Mouse (Mus musculus) myocyte (in vitro differentiated cells): Measurements from ENCODE around the gene AB124611. TPM values are rescaled to one million over a fixed set of nuclear protein-coding genes. Genes with fewer than 3 reads are reported as not detected.
"Not testable (repeated sequence)": the region's sequence is repeated elsewhere in the genome, so short reads cannot be mapped to it uniquely, and the experiment has no call there.

Source experiments
- H3K27me3 ChIP-seq: one replicate; pipeline ENCODE4 v1.6.1; 2011; ENCODE audit not compliant: control insufficient read depth, insufficient read depth, insufficient read length
- H3K36me3 ChIP-seq: one replicate; pipeline ENCODE4 v1.6.1; 2011; ENCODE audit not compliant: control insufficient read depth, insufficient read depth
- H3K4me2 ChIP-seq: one replicate; pipeline ENCODE4 v1.6.1; 2011; ENCODE audit warnings: low read depth, control low read depth
- H3K4me3 ChIP-seq: one replicate; pipeline ENCODE4 v1.5.1; 2011; ENCODE audit warnings: mild to moderate bottlenecking, control low read depth, moderate library complexity
- H3K79me2 ChIP-seq: one replicate; pipeline ENCODE4 v1.6.1; 2011; ENCODE audit not compliant: control insufficient read depth, insufficient read depth
- H3ac ChIP-seq: one replicate; pipeline ENCODE4 v1.6.1; 2011; ENCODE audit not compliant: control insufficient read depth, insufficient read length
- CEBPB ChIP-seq: IDR thresholded peaks from 2 replicates; pipeline ENCODE4 v1.6.1; 2011; ENCODE audit warnings: mild to moderate bottlenecking, moderate library complexity; ENCODE audit not compliant: poor library complexity, insufficient read depth, severe bottlenecking
- E2F4 ChIP-seq: IDR thresholded peaks from one replicate; pipeline ENCODE4 v1.6.1; 2011; ENCODE audit warnings: mild to moderate bottlenecking, control low read depth, moderate library complexity; ENCODE audit not compliant: insufficient read depth
- MAX ChIP-seq: IDR thresholded peaks from one replicate; pipeline ENCODE4 v1.6.1; 2011; ENCODE audit warnings: low read depth, mild to moderate bottlenecking, control low read depth
- MYOD1 ChIP-seq, 3 experiments: IDR thresholded peaks; one replicate each; pipeline ENCODE4 v1.6.1; 2011; ENCODE audit warnings: control low read depth in 2 of 3, low read depth in 2 of 3, mild to moderate bottlenecking in 2 of 3, moderate library complexity in 1 of 3; ENCODE audit not compliant: insufficient read length in 2 of 3, control insufficient read depth in 1 of 3
- MYOG ChIP-seq, 3 experiments: IDR thresholded peaks; one replicate each; pipeline ENCODE4 v1.6.1; 2011; ENCODE audit warnings: control low read depth in 2 of 3, low read depth in 2 of 3, mild to moderate bottlenecking in 2 of 3; ENCODE audit not compliant: insufficient read length in 2 of 3, control insufficient read depth in 1 of 3, insufficient read depth in 1 of 3
- POLR2A ChIP-seq: IDR thresholded peaks from one replicate; pipeline ENCODE4 v1.6.1; 2011; ENCODE audit warnings: low read depth, mild to moderate bottlenecking, control low read depth, moderate library complexity; ENCODE audit not compliant: insufficient read length
- POLR2AphosphoS2 ChIP-seq: IDR thresholded peaks from one replicate; pipeline ENCODE4 v1.6.1; 2011; ENCODE audit warnings: low read depth, control low read depth; ENCODE audit not compliant: insufficient read length
- REST ChIP-seq: IDR thresholded peaks from one replicate; pipeline ENCODE4 v1.6.1; 2011; ENCODE audit warnings: mild to moderate bottlenecking, control low read depth, moderate library complexity; ENCODE audit not compliant: insufficient read depth, insufficient read length
- SRF ChIP-seq: IDR thresholded peaks from one replicate; pipeline ENCODE4 v1.6.1; 2011; ENCODE audit warnings: low read depth; ENCODE audit not compliant: control insufficient read depth, insufficient read length
- TCF12 ChIP-seq: IDR thresholded peaks from one replicate; pipeline ENCODE4 v1.6.1; 2011; ENCODE audit warnings: mild to moderate bottlenecking, control low read depth; ENCODE audit not compliant: poor library complexity, insufficient read depth, severe bottlenecking
- TCF3 ChIP-seq: IDR thresholded peaks from one replicate; pipeline ENCODE4 v1.6.1; 2011; ENCODE audit warnings: low read depth, control low read depth; ENCODE audit not compliant: insufficient read length
- USF1 ChIP-seq: IDR thresholded peaks from one replicate; pipeline ENCODE4 v1.6.1; 2011; ENCODE audit warnings: low read depth, mild to moderate bottlenecking, control low read depth, moderate library complexity
- polyA plus RNA-seq: library from polyadenylated mRNA; unstranded; fragments of >200 nt; fragmentation: generic; extraction: Trizol; gene quantifications from one replicate; pipeline ENCODE4 v1.2.1, GENCODE M21; 2012; ENCODE audit warnings: missing spikeins

Gene AB124611
- polyA plus RNA-seq, 1 experiment: 0.22 TPM

- Histone ChIP-seq H3K79me2 (peaks cover 23% of the 10 kb centered on the region), H3K27me3 (no peaks in the 10 kb centered on the region), H3K4me3 (peak overlapping the region; percentile 74), H3ac (peak overlapping the region; percentile 77), H3K4me2 (peak overlapping the region; percentile 91), H3K36me3 (peaks cover 12% of the 10 kb centered on the region)
- TF ChIP-seq POLR2AphosphoS2 (peak; percentile 68), REST (no peak)
Measured at GRCm38 (mm10) chr9:21591831-21592702, 66.1 kb downstream of the AB124611 start.

GRCm38 (mm10) chr9:21592703-21593121, 66.7 kb downstream of the AB124611 start, which contains the start of the genes Timm29 and Yipf2:
TSS of gene Timm29 (plus strand) at chr9:21592722.
TSS of gene Yipf2 (minus strand) at chr9:21592828.
- peaks cover 23% of the 10 kb centered on the region for H3K79me2 ChIP-seq
- peak within 1 kb of the TSS; percentile 74 for H3K4me3 ChIP-seq
- no peaks in the 10 kb centered on the region for H3K27me3 ChIP-seq
- peak within 1 kb of the TSS; percentile 77 for H3ac ChIP-seq
- peak within 1 kb of the TSS; percentile 97 for H3K4me2 ChIP-seq
- TF ChIP-seq MAX: peak; percentile 72
- peak; percentile 90 for TF ChIP-seq POLR2AphosphoS2
- TF ChIP-seq E2F4: no peak
- TF ChIP-seq USF1: no peak
- peak; percentile 80 for TF ChIP-seq POLR2A
- TF ChIP-seq TCF3: no peak
- H3K36me3 ChIP-seq: peaks cover 10% of the 10 kb centered on the region

- peak overlapping the region; percentile 74 for H3K4me3 ChIP-seq
- peak overlapping the region; percentile 77 for H3ac ChIP-seq
- peaks cover 23% of the 10 kb centered on the region for H3K79me2 ChIP-seq
- no peaks in the 10 kb centered on the region for H3K27me3 ChIP-seq
- peaks cover 8% of the 10 kb centered on the region for H3K36me3 ChIP-seq
- peak; percentile 53; the same call in 1 of the 2 replicates for TF ChIP-seq CEBPB
- TF ChIP-seq E2F4: no peak
- peak in 1 of 3 experiments; percentile 0 for TF ChIP-seq MYOD1 (IDR thresholded peaks at IDR 0.05; ENCODE audit: control insufficient read depth in 1 of 3, insufficient read length in 2 of 3, low read depth in 2 of 3)
- TF ChIP-seq TCF3: no peak
- peak in 1 of 3 experiments; percentile 29 for TF ChIP-seq MYOG (IDR thresholded peaks at IDR 0.05; ENCODE audit: control insufficient read depth in 1 of 3, insufficient read depth in 1 of 3, insufficient read length in 2 of 3, low read depth in 2 of 3)
- no peak for TF ChIP-seq REST
- TF ChIP-seq MAX: no peak
- TF ChIP-seq USF1: no peak
- TF ChIP-seq TCF12: no peak
- no peak for TF ChIP-seq POLR2A
- TF ChIP-seq POLR2AphosphoS2: no peak
- TF ChIP-seq SRF: no peak
- peak overlapping the region; percentile 97 for H3K4me2 ChIP-seq
Measured at GRCm38 (mm10) chr9:21593122-21593721, 67.2 kb downstream of the AB124611 start.

- Histone ChIP-seq H3K4me3 (peak overlapping the region; percentile 74), H3K79me2 (peaks cover 23% of the 10 kb centered on the region), H3K4me2 (peak overlapping the region; percentile 97)
- not testable (repeated sequence) for H3K36me3 ChIP-seq, H3ac ChIP-seq, H3K27me3 ChIP-seq
Measured at GRCm38 (mm10) chr9:21594350-21594749, 68.4 kb downstream of the AB124611 start.

GRCm38 (mm10) chr9:21594838-21595237, 68.9 kb downstream of the AB124611 start:
- Histone ChIP-seq H3K27me3 (no peaks in the 10 kb centered on the region), H3K4me2 (peak overlapping the region; percentile 97), H3ac (no peak overlapping the region)

More at GRCm38 (mm10) chr9:21594838-21595237, 68.9 kb downstream of the AB124611 start:
- Histone ChIP-seq H3K79me2 (peaks cover 23% of the 10 kb centered on the region), H3K36me3 (peaks cover 6% of the 10 kb centered on the region), H3K4me3 (no peak overlapping the region)
- TF ChIP-seq MYOD1 (IDR thresholded peaks at IDR 0.05; ENCODE audit: control insufficient read depth in 1 of 3, insufficient read length in 2 of 3, low read depth in 2 of 3) (no peak), SRF (no peak), MAX (no peak), USF1 (no peak), REST (no peak), MYOG (IDR thresholded peaks at IDR 0.05; ENCODE audit: control insufficient read depth in 1 of 3, insufficient read depth in 1 of 3, insufficient read length in 2 of 3, low read depth in 2 of 3) (no peak), CEBPB (no peak), TCF3 (no peak), POLR2AphosphoS2 (no peak), POLR2A (no peak), E2F4 (no peak)

Other genes with a start within 250 kb of the AB124611 start
- gene Kri1, start 238.2 kb upstream of the AB124611 start, polyA plus RNA-seq: 31.4 TPM
- 53.2 TPM for gene Cdkn2d, start 234.8 kb upstream of the AB124611 start, polyA plus RNA-seq
- not detected for gene Ap1m2, start 213.8 kb upstream of the AB124611 start, polyA plus RNA-seq
- gene Slc44a2, start 205.5 kb upstream of the AB124611 start, polyA plus RNA-seq: 173 TPM
- gene Ilf3, start 158.3 kb upstream of the AB124611 start, polyA plus RNA-seq: 56.6 TPM
- 55.3 TPM for gene Qtrt1, start 114.3 kb upstream of the AB124611 start, polyA plus RNA-seq
- 157 TPM for gene Dnm2, start 101.3 kb upstream of the AB124611 start, polyA plus RNA-seq
- gene Tmed1, start 15.9 kb upstream of the AB124611 start, polyA plus RNA-seq: 47.3 TPM
- 48.1 TPM for gene Carm1, start 20.7 kb downstream of the AB124611 start, polyA plus RNA-seq
- gene Timm29, start 66.5 kb downstream of the AB124611 start, polyA plus RNA-seq: 26.3 TPM
- gene Yipf2, start 66.7 kb downstream of the AB124611 start, polyA plus RNA-seq: 13.2 TPM
- gene Smarca4, start 90.0 kb downstream of the AB124611 start, polyA plus RNA-seq: 68.0 TPM
- 106 TPM for gene Ldlr, start 197.3 kb downstream of the AB124611 start, polyA plus RNA-seq
- gene Spc24, start 234.1 kb downstream of the AB124611 start, polyA plus RNA-seq: 31.0 TPM